Mouse (Mus musculus) neural tube, embryonic 14.5 days (tissue): ENCODE data around the gene Rpe. TPM values are rescaled to one million over a fixed set of nuclear protein-coding genes. Genes with fewer than 3 reads are reported as not detected.

ENCODE experiments used
- ATAC-seq: fragments of 200-750 bp; cut with Nextera tagmentation; 2 replicates; pipeline ENCODE4 v1.8.0; 2017; ENCODE audit warnings: low read depth, mild to moderate bottlenecking, moderate TSS enrichment, moderate library complexity
- H3K27ac ChIP-seq: fragments of 300-500 bp; sonication (generic); 2 replicates; pipeline ENCODE4 v1.5.1; 2014; ENCODE audit warnings: low read depth, mild to moderate bottlenecking, control low read depth, low read length, moderate library complexity, mixed read lengths
- H3K27me3 ChIP-seq: fragments of 300-500 bp; sonication (generic); 2 replicates; pipeline ENCODE4 v1.6.1; 2014; ENCODE audit warnings: low read length; ENCODE audit not compliant: control insufficient read depth, insufficient read depth
- H3K36me3 ChIP-seq: fragments of 300-500 bp; sonication (generic); 2 replicates; pipeline ENCODE4 v1.6.1; 2014; ENCODE audit warnings: low read length, mixed read lengths; ENCODE audit not compliant: control insufficient read depth, insufficient read depth
- H3K4me1 ChIP-seq: fragments of 300-500 bp; sonication (generic); 2 replicates; pipeline ENCODE4 v1.6.1; 2014; ENCODE audit warnings: low read length; ENCODE audit not compliant: control insufficient read depth, insufficient read depth
- H3K4me2 ChIP-seq: fragments of 300-500 bp; sonication (generic); 2 replicates; pipeline ENCODE4 v1.6.1; 2014; ENCODE audit warnings: mild to moderate bottlenecking, low read depth, low read length, control low read depth
- H3K4me3 ChIP-seq: fragments of 300-500 bp; sonication (generic); 2 replicates; pipeline ENCODE4 v1.5.1; 2014; ENCODE audit warnings: low read depth, low read length, control low read depth, mixed read lengths
- H3K9ac ChIP-seq: fragments of 300-500 bp; sonication (generic); replicated peaks from 2 replicates; pipeline ENCODE4 v1.6.1; 2014; ENCODE audit warnings: low read depth, mild to moderate bottlenecking, control low read depth, low read length, mixed read lengths
- H3K9me3 ChIP-seq: fragments of 300-500 bp; sonication (generic); 2 replicates; pipeline ENCODE4 v1.6.1; 2016; ENCODE audit warnings: low read length; ENCODE audit not compliant: control insufficient read depth
- WGBS: fragments of 180-500 bp; shearing (Covaris S2); extraction: QIAGEN DNeasy Blood & Tissue Kit; methylation state at CpG from one replicate; pipeline ENCODE4 v1.1.7; 2014; 5-methylcytosine and 5-hydroxymethylcytosine counted together
- polyA plus RNA-seq: library from polyadenylated mRNA; unstranded; fragments of >200 nt; fragmentation: Nextera tagmentation; extraction: Ambion mirVana; gene quantifications from 2 replicates; pipeline ENCODE4 v1.2.1, GENCODE M21; 2014

Gene Rpe
- polyA plus RNA-seq = 40.8 and 45.4 TPM in 2 replicates

GRCm38 (mm10) chr1:66700693-66701575 lies at the start of gene Rpe:
TSS of gene Rpe (plus strand) at chr1:66700831.
- ATAC-seq = peak; percentile 99
- Histone ChIP-seq H3K4me1 (peaks cover 17% of the 10 kb centered on the region; the same call in 1 of the 2 replicates), H3K36me3 (no peaks in the 10 kb centered on the region), H3K9ac (peak within 1 kb of the TSS; percentile 75), H3K4me2 (peak within 1 kb of the TSS; percentile 69), H3K27ac (peak within 1 kb of the TSS; percentile 67), H3K27me3 (no peaks in the 10 kb centered on the region), H3K4me3 (peak within 1 kb of the TSS; percentile 86), H3K9me3 (no peaks in the 10 kb centered on the region)
- WGBS = under 1% methylated on average over 70 of the region's 73 CpGs

- Histone ChIP-seq H3K4me1 (0 out of 2 replicates have a peak, but pooled peaks cover 5% of the 10 kb centered on the region), H3K9me3 (no peaks in the 10 kb centered on the region), H3K36me3 (no peaks in the 10 kb centered on the region), H3K4me2 (no peak overlapping the region), H3K4me3 (no peak overlapping the region), H3K9ac (no peak overlapping the region), H3K27ac (no peak overlapping the region), H3K27me3 (no peaks in the 10 kb centered on the region)
- ATAC-seq = peak; percentile 98
- 27% methylated on average over 4 of the region's 4 CpGs for WGBS
These were observed 45.4 kb upstream of the Rpe start for GRCm38 (mm10) chr1:66655119-66655746.

- 0 out of 2 replicates have a peak, but pooled peaks cover 5% of the 10 kb centered on the region for H3K4me1 ChIP-seq
These were observed 44.9 kb upstream of the Rpe start for GRCm38 (mm10) chr1:66655747-66656119.

GRCm38 (mm10) chr1:66671475-66671874 lies 29.2 kb upstream of the Rpe start:
- Histone ChIP-seq H3K9me3 (no peaks in the 10 kb centered on the region), H3K4me1 (no peaks in the 10 kb centered on the region), H3K27me3 (no peaks in the 10 kb centered on the region), H3K9ac (no peak overlapping the region), H3K4me2 (no peak overlapping the region), H3K36me3 (no peaks in the 10 kb centered on the region), H3K4me3 (no peak overlapping the region), H3K27ac (no peak overlapping the region)
- no peak for ATAC-seq
- WGBS = 65% methylated on average over 7 of the region's 7 CpGs

More at GRCm38 (mm10) chr1:66655747-66656119, 44.9 kb upstream of the Rpe start:
- Histone ChIP-seq H3K4me3 (no peak overlapping the region), H3K4me2 (no peak overlapping the region), H3K27ac (no peak overlapping the region), H3K9me3 (no peaks in the 10 kb centered on the region), H3K36me3 (no peaks in the 10 kb centered on the region), H3K9ac (no peak overlapping the region), H3K27me3 (no peaks in the 10 kb centered on the region)
- peak; percentile 75 for ATAC-seq

- Histone ChIP-seq H3K4me1 (no peaks in the 10 kb centered on the region), H3K27ac (no peak overlapping the region), H3K36me3 (no peaks in the 10 kb centered on the region), H3K4me2 (no peak overlapping the region), H3K27me3 (no peaks in the 10 kb centered on the region), H3K4me3 (no peak overlapping the region), H3K9ac (no peak overlapping the region), H3K9me3 (no peaks in the 10 kb centered on the region)
- ATAC-seq = no peak
- 89% methylated on average over 7 of the region's 7 CpGs for WGBS
These were observed 27.8 kb upstream of the Rpe start for GRCm38 (mm10) chr1:66672812-66673211.

GRCm38 (mm10) chr1:66677928-66678327 lies 22.7 kb upstream of the Rpe start:
- H3K36me3 ChIP-seq = no peaks in the 10 kb centered on the region
- H3K4me3 ChIP-seq = no peak overlapping the region
- ATAC-seq = no peak
- H3K9ac ChIP-seq = no peak overlapping the region
- no peaks in the 10 kb centered on the region for H3K27me3 ChIP-seq
- H3K4me2 ChIP-seq = no peak overlapping the region
- no peak overlapping the region for H3K27ac ChIP-seq
- 80% methylated on average over 14 of the region's 14 CpGs for WGBS
- no peaks in the 10 kb centered on the region for H3K4me1 ChIP-seq
- H3K9me3 ChIP-seq = no peaks in the 10 kb centered on the region

GRCm38 (mm10) chr1:66678662-66679061 lies 22.0 kb upstream of the Rpe start:
- Histone ChIP-seq H3K4me2 (no peak overlapping the region), H3K4me3 (no peak overlapping the region), H3K4me1 (no peaks in the 10 kb centered on the region), H3K9me3 (no peaks in the 10 kb centered on the region), H3K27me3 (no peaks in the 10 kb centered on the region), H3K9ac (no peak overlapping the region), H3K27ac (no peak overlapping the region), H3K36me3 (no peaks in the 10 kb centered on the region)
- WGBS = 29% methylated on average over 2 of the region's 2 CpGs
- ATAC-seq = no peak

- no peak for ATAC-seq
- Histone ChIP-seq H3K27me3 (no peaks in the 10 kb centered on the region), H3K9me3 (no peaks in the 10 kb centered on the region), H3K4me3 (no peak overlapping the region), H3K27ac (no peak overlapping the region), H3K4me2 (no peak overlapping the region), H3K36me3 (no peaks in the 10 kb centered on the region), H3K9ac (no peak overlapping the region), H3K4me1 (no peaks in the 10 kb centered on the region)
- 88% methylated on average over 5 of the region's 5 CpGs for WGBS
These were observed 17.7 kb upstream of the Rpe start for GRCm38 (mm10) chr1:66682974-66683373.

GRCm38 (mm10) chr1:66691772-66692171 lies 8.9 kb upstream of the Rpe start:
- Histone ChIP-seq H3K4me1 (no peaks in the 10 kb centered on the region), H3K9me3 (no peaks in the 10 kb centered on the region), H3K4me2 (no peak overlapping the region), H3K4me3 (no peak overlapping the region), H3K9ac (no peak overlapping the region), H3K27me3 (no peaks in the 10 kb centered on the region), H3K36me3 (no peaks in the 10 kb centered on the region), H3K27ac (no peak overlapping the region)
- 69% methylated on average over 3 of the region's 3 CpGs for WGBS
- ATAC-seq = no peak
